Mouse (Mus musculus): ENCODE measurements around the gene Dyx1c1. TPM values are rescaled to one million over a fixed set of nuclear protein-coding genes. Genes with fewer than 3 reads are reported as not detected.

Gene Dyx1c1
- polyA plus RNA-seq (2016; fragmentation: Nextera tagmentation; extraction: Ambion mirVana): 1.5 and 1.8 TPM in 2 replicates

DNA sequence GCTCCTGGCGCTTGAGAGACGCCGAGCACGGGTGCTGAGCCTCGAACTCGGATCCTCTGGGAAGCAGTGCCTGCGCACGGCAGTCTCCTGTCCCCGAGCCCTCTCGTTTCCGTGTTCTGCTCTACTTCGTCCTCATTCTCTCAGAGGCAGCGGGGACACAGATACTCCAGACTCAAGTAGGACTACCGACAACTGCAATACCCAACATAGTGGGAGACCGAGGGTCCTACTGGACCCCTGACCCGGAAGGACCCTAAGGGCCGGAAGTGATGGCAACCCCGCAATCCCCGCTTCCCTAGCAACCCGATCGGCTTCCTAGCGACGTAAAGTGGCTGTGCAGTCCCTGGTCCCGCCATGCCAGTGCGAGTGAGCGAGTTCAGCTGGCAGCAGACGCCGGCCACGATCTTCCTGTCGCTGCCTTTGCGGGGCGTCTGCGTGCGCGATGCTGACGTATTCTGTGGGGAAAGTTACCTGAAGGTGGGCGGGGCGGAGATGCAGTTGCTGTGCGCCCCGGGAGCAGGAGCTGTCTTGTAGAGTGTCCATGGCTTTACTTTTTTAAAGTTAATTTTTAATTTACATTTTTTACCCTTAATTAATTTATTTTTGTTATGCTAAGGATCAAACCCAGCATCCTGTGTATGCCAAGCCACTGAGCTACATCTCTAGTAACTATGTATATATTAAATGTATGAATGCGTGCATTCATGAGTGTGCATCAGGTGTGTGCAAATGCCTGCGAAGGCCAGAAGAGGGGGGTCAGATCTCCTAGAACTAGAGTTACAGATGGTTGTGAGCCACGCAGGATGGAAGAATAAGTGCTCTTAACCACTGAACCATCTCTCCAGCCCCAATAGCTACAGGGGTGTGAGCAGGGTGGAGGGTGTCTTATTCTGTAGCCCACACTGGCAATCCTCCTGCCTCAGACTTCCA lies at the start of gene Dyx1c1, which contains the start of gene Gm44503:
Gene Dyx1c1 (plus strand): TSS at position 265 of the 930 bp plus-strand sequence.
Gene Gm44503 (plus strand): TSS at position 332 of the 930 bp plus-strand sequence.
- H3K4me1 ChIP-seq: no peaks in the 10 kb centered on the region
- H3K9ac ChIP-seq: peak within 1 kb of the TSS; percentile 41
- H3K36me3 ChIP-seq: no peaks in the 10 kb centered on the region
- H3K4me2 ChIP-seq (replicated peaks): peak within 1 kb of the TSS; percentile 59
- H3K27ac ChIP-seq: no peak within 1 kb of the TSS
- no peaks in the 10 kb centered on the region for H3K27me3 ChIP-seq
- H3K4me3 ChIP-seq: peak within 1 kb of the TSS; percentile 51
- peak; percentile 91 for ATAC-seq (ENCODE audit: insufficient number of reproducible peaks, insufficient read depth, low FRiP score, low TSS enrichment)
- WGBS: 2% methylated on average over 43 of the region's 43 CpGs
- no peaks in the 10 kb centered on the region for H3K9me3 ChIP-seq

DNA sequence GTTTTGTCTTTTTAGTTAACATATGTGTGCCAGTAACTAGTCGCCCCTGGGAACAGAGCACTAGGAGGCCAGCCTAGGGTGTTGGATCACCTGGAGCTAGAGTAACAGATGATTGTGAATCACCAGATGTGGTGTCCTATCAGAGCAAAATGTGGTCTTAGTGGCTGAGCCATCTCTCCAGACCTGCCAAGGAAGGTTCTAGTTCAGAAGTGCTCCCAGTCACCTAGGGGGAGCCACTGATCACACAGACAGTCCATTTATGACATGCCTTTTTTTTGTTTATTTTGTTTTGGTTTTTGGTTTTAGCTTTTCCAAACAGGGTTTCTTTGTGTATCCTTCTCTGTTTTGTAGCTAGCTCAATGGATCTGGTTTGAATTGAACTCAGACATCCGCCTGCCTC lies 47.2 kb upstream of the Dyx1c1 start:
- H3K4me1 ChIP-seq: no peaks in the 10 kb centered on the region
- WGBS: 87% methylated on average over 2 of the region's 2 CpGs
- no peaks in the 10 kb centered on the region for H3K27me3 ChIP-seq
- H3K9me3 ChIP-seq: no peaks in the 10 kb centered on the region
- no peak overlapping the region for H3K4me3 ChIP-seq
- H3K4me2 ChIP-seq (replicated peaks): no peak overlapping the region
- no peak for ATAC-seq (ENCODE audit: insufficient number of reproducible peaks, insufficient read depth, low FRiP score, low TSS enrichment)
- H3K27ac ChIP-seq: no peak overlapping the region
- no peak overlapping the region for H3K9ac ChIP-seq
- 0 out of 2 replicates have a peak, but pooled peaks cover 6% of the 10 kb centered on the region for H3K36me3 ChIP-seq

DNA sequence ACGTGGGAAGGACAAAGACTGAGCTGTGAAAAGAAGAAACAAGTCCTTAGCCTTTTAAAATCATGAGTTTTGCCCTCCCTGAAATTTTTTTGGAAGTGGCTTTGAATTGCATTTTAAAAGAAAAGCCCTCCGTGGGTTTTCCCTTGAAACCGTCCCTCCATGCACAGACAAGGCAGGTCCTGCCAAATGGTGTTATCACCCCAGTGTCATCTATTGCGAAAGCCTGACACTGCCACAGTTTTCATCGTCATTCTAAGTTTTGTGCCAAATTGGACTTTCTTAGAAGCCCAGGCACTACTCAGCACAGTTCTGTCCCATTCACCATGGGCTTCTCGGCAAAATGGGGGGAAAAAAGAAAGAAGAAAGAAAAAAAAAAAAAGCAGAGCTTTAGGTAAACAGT lies 45.0 kb upstream of the Dyx1c1 start:
- 85% methylated on average over 6 of the region's 6 CpGs for WGBS
- H3K4me1 ChIP-seq: no peaks in the 10 kb centered on the region
- 0 out of 2 replicates have a peak, but pooled peaks cover under 1% of the 10 kb centered on the region for H3K36me3 ChIP-seq
- no peak for ATAC-seq (ENCODE audit: insufficient number of reproducible peaks, insufficient read depth, low FRiP score, low TSS enrichment)
- H3K4me2 ChIP-seq (replicated peaks): no peak overlapping the region
- H3K9me3 ChIP-seq: no peaks in the 10 kb centered on the region
- H3K9ac ChIP-seq: no peak overlapping the region
- H3K27ac ChIP-seq: no peak overlapping the region
- H3K4me3 ChIP-seq: no peak overlapping the region
- H3K27me3 ChIP-seq: no peaks in the 10 kb centered on the region

DNA sequence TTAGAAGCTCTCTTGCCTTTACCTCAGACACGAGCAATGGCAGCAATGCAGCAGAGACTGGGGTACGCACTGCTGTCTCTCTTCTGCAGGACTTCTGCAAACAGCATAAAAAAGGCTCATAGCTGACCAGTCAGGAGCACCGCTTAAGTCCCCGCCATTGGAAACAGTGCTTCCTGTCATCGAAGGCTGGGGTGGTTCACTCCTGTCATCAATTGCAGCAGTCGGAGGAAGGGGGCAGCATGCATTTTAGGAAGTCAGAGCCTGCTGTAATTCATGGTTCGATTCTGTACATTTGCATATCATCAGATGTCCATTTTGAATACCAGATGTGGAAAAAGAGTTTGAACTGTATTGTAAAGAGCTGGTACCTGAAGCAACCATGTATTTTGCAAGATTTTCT lies 42.9 kb upstream of the Dyx1c1 start:
- H3K4me1 ChIP-seq: no peaks in the 10 kb centered on the region
- H3K27ac ChIP-seq: no peak overlapping the region
- H3K27me3 ChIP-seq: no peaks in the 10 kb centered on the region
- no peak for ATAC-seq (ENCODE audit: insufficient number of reproducible peaks, insufficient read depth, low FRiP score, low TSS enrichment)
- H3K9ac ChIP-seq: no peak overlapping the region
- H3K4me3 ChIP-seq: no peak overlapping the region
- H3K9me3 ChIP-seq: no peaks in the 10 kb centered on the region
- 72% methylated on average over 7 of the region's 7 CpGs for WGBS
- H3K4me2 ChIP-seq (replicated peaks): no peak overlapping the region
- H3K36me3 ChIP-seq: no peaks in the 10 kb centered on the region

DNA sequence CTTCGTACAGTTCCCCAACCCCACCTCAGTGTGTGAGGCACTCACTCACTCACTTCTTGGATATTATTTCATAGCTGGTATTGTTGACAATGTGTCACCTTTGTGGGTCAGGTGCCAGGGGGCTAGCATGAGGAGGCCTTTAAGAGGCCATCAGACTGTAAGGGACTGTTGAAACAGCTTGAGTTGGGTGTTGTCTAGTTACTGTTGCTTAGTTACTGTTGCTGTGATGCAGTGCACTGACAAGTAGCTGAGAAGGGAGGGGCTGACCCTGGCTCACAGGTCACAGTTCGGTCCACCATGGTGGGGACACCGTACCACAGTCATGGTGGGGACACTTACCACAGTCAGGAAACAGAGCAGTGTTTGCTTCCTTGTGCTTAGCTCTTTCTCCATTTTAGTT lies 35.5 kb upstream of the Dyx1c1 start:
- Histone ChIP-seq H3K4me3 (no peak overlapping the region), H3K4me1 (peaks cover 17% of the 10 kb centered on the region), H3K36me3 (no peaks in the 10 kb centered on the region), H3K9ac (no peak overlapping the region), H3K27me3 (no peaks in the 10 kb centered on the region), H3K9me3 (no peaks in the 10 kb centered on the region), H3K27ac (no peak overlapping the region), H3K4me2 (replicated peaks) (no peak overlapping the region)
- ATAC-seq (ENCODE audit: insufficient number of reproducible peaks, insufficient read depth, low FRiP score, low TSS enrichment): no peak
- WGBS: 88% methylated on average over 3 of the region's 3 CpGs

DNA sequence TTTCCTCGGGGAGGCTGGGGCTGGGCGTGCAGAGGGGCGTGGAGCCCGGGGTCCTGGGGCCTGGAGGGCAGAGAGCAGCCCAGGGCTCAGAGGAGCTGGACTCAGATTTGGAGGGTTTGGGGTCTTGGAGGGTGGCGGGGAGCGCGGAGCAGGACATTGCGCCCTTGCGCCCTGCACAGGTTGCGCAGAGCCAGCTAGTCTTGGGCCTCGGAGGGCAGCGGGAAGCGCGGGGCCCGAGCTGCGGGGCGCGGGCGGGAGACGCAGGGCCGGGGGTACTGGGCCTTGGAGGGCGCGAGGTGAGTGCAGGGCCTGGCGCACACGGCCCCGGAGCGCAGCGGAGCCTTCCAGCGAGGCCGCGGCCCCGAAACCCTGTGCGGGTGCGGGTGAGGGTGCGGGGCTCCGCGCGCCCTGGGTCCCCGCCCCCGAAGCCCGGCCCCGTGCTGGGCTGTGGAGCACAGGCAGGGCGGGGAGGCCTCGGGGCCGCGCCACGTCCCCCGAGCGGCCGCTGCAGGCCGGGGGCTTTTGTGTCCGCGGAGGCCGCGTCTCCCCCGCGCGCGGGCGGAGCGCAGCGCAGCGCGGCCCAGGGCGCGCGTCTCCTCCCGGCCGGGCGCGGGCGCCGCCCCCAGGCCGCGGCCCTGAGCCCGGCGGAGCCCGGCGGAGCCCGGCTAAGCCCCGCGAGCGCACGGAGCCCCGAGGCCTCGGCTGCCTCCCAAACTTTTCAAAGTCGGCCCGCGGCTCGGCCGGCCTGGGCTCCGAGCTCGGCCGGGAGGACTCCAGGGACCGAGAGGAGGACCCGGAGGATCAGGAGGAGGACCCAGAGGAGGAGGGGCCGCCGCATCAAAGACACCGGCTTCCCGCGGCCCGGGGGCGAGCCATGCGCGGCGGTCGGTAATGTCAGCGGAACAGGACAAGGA lies 33.3 kb upstream of the Dyx1c1 start, which contains the start of gene Pygo1:
Gene Pygo1 (plus strand): TSS at position 625 of the 914 bp plus-strand sequence.
- H3K9ac ChIP-seq: peak within 1 kb of the TSS; percentile 95
- under 1% methylated on average over 100 of the region's 108 CpGs for WGBS
- no peaks in the 10 kb centered on the region for H3K9me3 ChIP-seq
- ATAC-seq (ENCODE audit: insufficient number of reproducible peaks, insufficient read depth, low FRiP score, low TSS enrichment): peak; percentile 77
- H3K4me2 ChIP-seq (replicated peaks): peak within 1 kb of the TSS; percentile 91
- H3K4me3 ChIP-seq: peak within 1 kb of the TSS; percentile 83
- H3K27ac ChIP-seq: peak within 1 kb of the TSS; percentile 94
- peaks cover 17% of the 10 kb centered on the region for H3K4me1 ChIP-seq
- no peaks in the 10 kb centered on the region for H3K27me3 ChIP-seq
- no peaks in the 10 kb centered on the region for H3K36me3 ChIP-seq

DNA sequence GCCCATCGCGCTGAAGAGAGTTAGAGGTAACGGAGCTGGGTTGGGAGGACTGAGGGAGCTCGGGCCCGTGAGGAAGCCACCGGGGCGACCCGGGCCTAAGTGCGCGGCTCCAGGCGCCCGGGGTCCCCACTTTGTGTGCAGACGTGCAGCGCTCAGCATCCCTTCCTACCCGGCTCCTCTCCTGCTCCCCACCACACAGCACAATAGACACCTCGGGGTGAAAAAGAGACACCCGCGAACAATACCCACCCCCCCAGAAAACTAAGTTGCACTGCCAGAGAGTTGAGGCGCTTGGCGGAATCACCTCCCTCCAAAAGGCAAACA lies 32.7 kb upstream of the Dyx1c1 start:
- no peaks in the 10 kb centered on the region for H3K27me3 ChIP-seq
- ATAC-seq (ENCODE audit: insufficient number of reproducible peaks, insufficient read depth, low FRiP score, low TSS enrichment): peak; percentile 24; the same call in 1 of the 2 replicates
- H3K4me1 ChIP-seq: peaks cover 17% of the 10 kb centered on the region
- H3K27ac ChIP-seq: peak overlapping the region; percentile 94
- no peaks in the 10 kb centered on the region for H3K36me3 ChIP-seq
- H3K4me2 ChIP-seq (replicated peaks): peak overlapping the region; percentile 91
- peak overlapping the region; percentile 95 for H3K9ac ChIP-seq
- no peaks in the 10 kb centered on the region for H3K9me3 ChIP-seq
- WGBS: under 1% methylated on average over 20 of the region's 20 CpGs
- peak overlapping the region; percentile 83 for H3K4me3 ChIP-seq

DNA sequence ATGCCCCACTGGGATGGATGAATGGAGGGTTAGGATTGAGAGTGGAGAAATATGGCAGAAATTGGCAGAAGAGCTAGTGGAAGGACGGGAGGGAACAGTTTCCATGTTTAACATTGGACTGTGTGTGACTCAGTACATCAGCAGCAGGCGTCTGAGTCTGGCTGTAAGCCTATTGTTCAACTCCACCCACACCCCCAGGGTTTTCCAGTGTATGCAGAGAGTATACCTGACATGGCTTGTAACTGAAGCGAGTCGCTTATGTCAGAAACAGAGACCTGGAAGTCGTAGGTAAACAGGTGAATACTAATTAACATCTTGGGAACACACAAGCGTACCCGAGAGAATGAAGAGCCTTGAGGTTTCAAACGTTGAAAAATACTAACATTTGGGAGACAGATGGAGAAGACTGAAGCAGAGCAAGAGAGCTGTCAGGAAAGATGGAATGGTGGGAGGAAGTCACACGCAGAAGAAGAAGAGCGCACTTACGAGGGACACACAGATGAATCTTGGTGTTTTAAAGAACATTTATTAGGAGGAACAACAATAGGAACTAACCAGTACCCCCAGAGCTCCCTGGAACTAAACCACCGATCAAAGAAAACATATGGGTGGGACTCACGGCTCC lies 27.3 kb upstream of the Dyx1c1 start:
- no peaks in the 10 kb centered on the region for H3K27me3 ChIP-seq
- no peak overlapping the region for H3K4me2 ChIP-seq (replicated peaks)
- H3K27ac ChIP-seq: no peak overlapping the region
- peaks cover 25% of the 10 kb centered on the region for H3K36me3 ChIP-seq
- H3K4me3 ChIP-seq: no peak overlapping the region
- no peaks in the 10 kb centered on the region for H3K9me3 ChIP-seq
- 78% methylated on average over 13 of the region's 13 CpGs for WGBS
- peaks cover 12% of the 10 kb centered on the region for H3K4me1 ChIP-seq
- ATAC-seq (ENCODE audit: insufficient number of reproducible peaks, insufficient read depth, low FRiP score, low TSS enrichment): no peak
- H3K9ac ChIP-seq: no peak overlapping the region

DNA sequence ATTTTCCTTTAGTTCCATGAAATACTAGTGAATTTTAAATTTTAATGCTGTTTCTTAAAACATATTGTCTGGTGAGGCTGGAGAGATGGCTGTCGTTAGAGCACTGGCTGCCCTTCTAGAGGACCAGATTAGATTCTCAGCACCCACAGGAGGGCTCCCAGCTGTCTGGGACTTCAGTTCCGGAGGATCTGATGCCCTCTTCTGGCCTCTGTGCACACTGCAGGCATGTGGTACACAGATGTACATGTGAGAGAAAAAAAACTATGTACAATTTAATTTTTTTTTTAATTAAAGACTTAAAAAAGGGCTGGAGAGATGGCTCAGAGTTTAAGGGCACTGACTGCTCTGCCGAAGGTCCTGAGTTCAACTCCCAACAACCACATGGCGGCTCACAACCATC lies 23.3 kb upstream of the Dyx1c1 start:
- Histone ChIP-seq H3K27me3 (no peaks in the 10 kb centered on the region), H3K36me3 (peaks cover 25% of the 10 kb centered on the region), H3K27ac (no peak overlapping the region), H3K4me3 (no peak overlapping the region), H3K9ac (no peak overlapping the region), H3K4me2 (replicated peaks) (no peak overlapping the region), H3K4me1 (no peaks in the 10 kb centered on the region), H3K9me3 (no peaks in the 10 kb centered on the region)
- ATAC-seq (ENCODE audit: insufficient number of reproducible peaks, insufficient read depth, low FRiP score, low TSS enrichment): no peak
- WGBS: 88% methylated on average over 4 of the region's 4 CpGs

DNA sequence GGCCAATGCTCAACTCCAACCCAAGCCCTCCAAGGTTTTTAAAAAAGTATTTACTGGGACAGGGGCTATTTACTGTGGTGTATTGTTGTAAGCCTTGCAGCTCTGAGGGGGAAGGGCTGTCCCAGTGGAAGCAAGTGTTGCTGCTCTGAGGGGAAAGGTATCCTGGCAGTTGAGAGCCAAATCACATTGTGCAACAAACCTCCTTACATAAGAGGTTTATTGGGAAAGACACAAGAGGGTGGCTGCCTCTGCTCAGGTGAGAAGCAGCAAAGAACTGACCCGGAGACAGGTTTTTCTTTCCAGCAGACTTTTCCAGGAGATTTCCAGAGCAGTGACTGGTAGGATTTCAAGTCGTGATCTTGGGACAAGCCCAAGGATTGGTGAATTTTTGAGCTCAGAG lies 22.3 kb upstream of the Dyx1c1 start:
- H3K4me1 ChIP-seq: no peaks in the 10 kb centered on the region
- H3K27ac ChIP-seq: no peak overlapping the region
- H3K36me3 ChIP-seq: peaks cover 25% of the 10 kb centered on the region
- H3K4me2 ChIP-seq (replicated peaks): no peak overlapping the region
- no peaks in the 10 kb centered on the region for H3K27me3 ChIP-seq
- ATAC-seq (ENCODE audit: insufficient number of reproducible peaks, insufficient read depth, low FRiP score, low TSS enrichment): no peak
- no peaks in the 10 kb centered on the region for H3K9me3 ChIP-seq
- 76% methylated on average over 2 of the region's 2 CpGs for WGBS
- no peak overlapping the region for H3K9ac ChIP-seq
- no peak overlapping the region for H3K4me3 ChIP-seq

DNA sequence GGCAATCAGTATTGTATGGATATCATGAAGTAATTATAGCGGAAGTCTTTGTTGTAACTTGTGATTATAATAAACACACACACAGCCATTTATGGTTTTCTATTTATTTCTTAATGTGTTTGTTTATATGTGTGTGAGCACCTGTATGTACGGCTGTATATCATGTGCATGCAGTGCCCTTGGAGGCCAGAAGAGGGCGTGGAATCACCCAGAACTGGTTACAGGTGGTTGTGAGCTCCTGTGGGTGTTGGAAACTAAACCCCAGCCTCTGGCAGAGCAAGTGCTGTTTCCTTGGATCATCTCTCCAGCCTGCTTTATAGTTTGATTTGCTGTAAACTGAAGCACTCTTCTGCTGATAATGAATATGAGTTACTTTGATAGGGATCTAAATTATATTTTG lies 15.2 kb upstream of the Dyx1c1 start:
- Histone ChIP-seq H3K9ac (no peak overlapping the region), H3K27me3 (no peaks in the 10 kb centered on the region), H3K9me3 (no peaks in the 10 kb centered on the region), H3K4me1 (no peaks in the 10 kb centered on the region), H3K4me2 (replicated peaks) (no peak overlapping the region), H3K36me3 (peaks cover 35% of the 10 kb centered on the region), H3K27ac (no peak overlapping the region), H3K4me3 (no peak overlapping the region)
- ATAC-seq (ENCODE audit: insufficient number of reproducible peaks, insufficient read depth, low FRiP score, low TSS enrichment): no peak
- 55% methylated on average over 3 of the region's 3 CpGs for WGBS
